8 mouse cellular contexts compared by ENCODE assay signal in the genomic region with DNA sequence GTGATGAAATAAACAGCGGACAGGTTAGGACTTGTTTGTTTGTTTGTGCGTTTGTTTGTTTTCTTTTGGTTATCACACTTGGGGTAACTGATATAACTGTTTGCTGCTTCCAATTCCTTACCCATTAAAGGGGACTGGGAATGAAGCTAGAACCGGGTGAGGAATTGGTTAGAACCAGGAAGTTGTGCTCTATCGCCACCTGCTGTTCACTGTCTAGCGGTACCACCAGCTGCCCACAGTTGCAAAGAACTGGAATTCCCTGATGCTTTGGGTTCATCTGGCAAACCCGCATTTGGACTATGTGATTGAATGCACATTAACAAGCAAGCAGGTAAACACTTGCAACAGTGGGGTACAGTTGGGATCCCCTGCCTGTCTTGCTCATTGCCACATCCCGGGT. TPM values are rescaled to one million over a fixed set of nuclear protein-coding genes. Genes with fewer than 3 reads are reported as not detected.
DNase-seq lines count a peak whose midpoint lies in the region; ATAC-seq and TF ChIP-seq lines count a peak whose summit lies in the region.

No protein-coding gene starts in this region.

- H3K4me3 ChIP-seq in forebrain, embryonic 11.5 days (ENCODE audit: low read depth, low read length) = no peak overlapping the region
- H3K4me3 ChIP-seq in forebrain, embryonic 15.5 days = no peak overlapping the region
- no peak overlapping the region for H3K4me3 ChIP-seq in CH12.LX (replicated peaks in 1 of 3; ENCODE audit: low read depth in 2 of 3, low read length in 2 of 3, poor library complexity in 1 of 3)
- no peak overlapping the region for H3K4me3 ChIP-seq in liver, embryonic 13.5 days (replicated peaks)

- 20% methylated on average over 7 of the region's 7 CpGs for WGBS in forebrain, embryonic 11.5 days
- 24% methylated on average over 7 of the region's 7 CpGs for WGBS in forebrain, embryonic 15.5 days
- 18% methylated on average over 7 of the region's 7 CpGs for WGBS in liver, embryonic 13.5 days (ENCODE audit: insufficient replicate concordance)

- no peak overlapping the region for H3K4me2 ChIP-seq in forebrain, embryonic 11.5 days (ENCODE audit: low read depth, low read length, severe bottlenecking)
- H3K4me2 ChIP-seq in forebrain, embryonic 15.5 days (replicated peaks) = no peak overlapping the region
- H3K4me2 ChIP-seq in CH12.LX (ENCODE audit: insufficient read depth, low read depth, poor library complexity, severe bottlenecking) = peak overlapping the region; percentile 27
- peak overlapping the region; percentile 23; the same call in 1 of the 2 replicates for H3K4me2 ChIP-seq in liver, embryonic 13.5 days

- no peak for TF ChIP-seq EP300 in CH12.LX (IDR thresholded peaks at IDR 0.05; ENCODE audit: low read length)

- no peak for TF ChIP-seq POLR2A in CH12.LX (IDR thresholded peaks at IDR 0.05; ENCODE audit: low read depth, low read length)

- peak; percentile 75 for DNase-seq in forebrain, embryonic 11.5 days (ENCODE audit: low spot score)
- DNase-seq in CH12.LX (ENCODE audit: extremely low read depth) = peak; percentile 58
- peak; percentile 69 to 75 for DNase-seq in cerebellum, adult 18-20 months
- DNase-seq in kidney, adult 9 months = peak; percentile 64
- DNase-seq in liver, embryonic 13.5 days = peak; percentile 44
- peak; percentile 81 to 85 for DNase-seq in right cerebral cortex, adult 2 months (ENCODE audit: low spot score in 2 of 2)

- peaks cover 4% of the 10 kb centered on the region; the same call in 1 of the 2 replicates for H3K9me3 ChIP-seq in forebrain, embryonic 11.5 days (ENCODE audit: control insufficient read depth, low read length)
- H3K9me3 ChIP-seq in forebrain, embryonic 15.5 days = no peaks in the 10 kb centered on the region
- no peaks in the 10 kb centered on the region for H3K9me3 ChIP-seq in CH12.LX (replicated peaks; ENCODE audit: low read length)
- peaks cover 10% of the 10 kb centered on the region; the same call in 1 of the 2 replicates for H3K9me3 ChIP-seq in liver, embryonic 13.5 days (replicated peaks)

- TF ChIP-seq RAD21 in CH12.LX (IDR thresholded peaks at IDR 0.05; ENCODE audit: low read depth, low read length) = peak; percentile 68

- ATAC-seq in forebrain, embryonic 11.5 days (replicated peaks; ENCODE audit: low FRiP score) = no peak
- no peak for ATAC-seq in forebrain, embryonic 15.5 days (replicated peaks)
- peak; percentile 92 for ATAC-seq in frontal cortex, adult (ENCODE audit: low TSS enrichment)
- no peak for ATAC-seq in liver, embryonic 13.5 days (ENCODE audit: low read depth)

- in situ Hi-C loops in CH12.LX (cut with MboI; ENCODE audit: low pct_ligation_motif_present, low pct_unique_long_range_greater_than_20kb, low sequenced_read_pairs) = no loop called here

- no peaks in the 10 kb centered on the region for H3K79me2 ChIP-seq in CH12.LX (replicated peaks; ENCODE audit: control insufficient read depth, extremely low read depth, insufficient read depth, poor library complexity, severe bottlenecking)

- peak; percentile 88 to 90 for TF ChIP-seq CTCF in CH12.LX (conservative IDR thresholded peaks at IDR 0.05 in 1 of 2, IDR thresholded peaks at IDR 0.05 in 1 of 2; ENCODE audit: low read depth in 2 of 2, low read length in 2 of 2)

- dilution Hi-C loops in CH12.LX (cut with MboI; ENCODE audit: extremely low pct_ligation_motif_present, extremely low pct_unique_long_range_greater_than_20kb, low sequenced_read_pairs) = no loop called here

- H3K27me3 ChIP-seq in forebrain, embryonic 11.5 days (ENCODE audit: control insufficient read depth, insufficient read depth, low read length) = no peaks in the 10 kb centered on the region
- no peaks in the 10 kb centered on the region for H3K27me3 ChIP-seq in forebrain, embryonic 15.5 days
- H3K27me3 ChIP-seq in CH12.LX (replicated peaks) = no peaks in the 10 kb centered on the region
- H3K27me3 ChIP-seq in liver, embryonic 13.5 days = no peaks in the 10 kb centered on the region

- no peaks in the 10 kb centered on the region for H3K36me3 ChIP-seq in forebrain, embryonic 11.5 days (ENCODE audit: control insufficient read depth, insufficient read depth, low read length)
- no peaks in the 10 kb centered on the region for H3K36me3 ChIP-seq in forebrain, embryonic 15.5 days
- H3K36me3 ChIP-seq in CH12.LX (replicated peaks in 1 of 2; ENCODE audit: control insufficient read depth in 1 of 2, insufficient read depth in 1 of 2, low read length in 1 of 2) = no peaks in the 10 kb centered on the region
- no peaks in the 10 kb centered on the region for H3K36me3 ChIP-seq in liver, embryonic 13.5 days

- no peaks in the 10 kb centered on the region for H3K4me1 ChIP-seq in forebrain, embryonic 11.5 days (replicated peaks; ENCODE audit: control insufficient read depth, insufficient read depth, low read length)
- H3K4me1 ChIP-seq in forebrain, embryonic 15.5 days = 0 out of 2 replicates have a peak, but pooled peaks cover 3% of the 10 kb centered on the region
- H3K4me1 ChIP-seq in CH12.LX (ENCODE audit: control insufficient read depth in 1 of 2, insufficient read depth in 2 of 2) = peaks cover 0 to 4% of the 10 kb centered on the region in 2 experiments; a peak in 1 of 4 replicates
- peaks cover 10% of the 10 kb centered on the region; the same call in 1 of the 2 replicates for H3K4me1 ChIP-seq in liver, embryonic 13.5 days (replicated peaks)

- H3K9ac ChIP-seq in forebrain, embryonic 11.5 days (ENCODE audit: low read length) = no peak overlapping the region
- no peak overlapping the region for H3K9ac ChIP-seq in forebrain, embryonic 15.5 days (replicated peaks)
- no peak overlapping the region for H3K9ac ChIP-seq in CH12.LX (ENCODE audit: insufficient read depth, low read depth)
- no peak overlapping the region for H3K9ac ChIP-seq in liver, embryonic 13.5 days

- no peak overlapping the region for H3K27ac ChIP-seq in forebrain, embryonic 11.5 days (ENCODE audit: low read depth, low read length)
- no peak overlapping the region for H3K27ac ChIP-seq in forebrain, embryonic 15.5 days (replicated peaks)
- H3K27ac ChIP-seq in CH12.LX (ENCODE audit: insufficient read depth, low read depth) = no peak overlapping the region
- H3K27ac ChIP-seq in liver, embryonic 13.5 days = no peak overlapping the region

TF ChIP-seq in CH12.LX, 34 proteins besides CTCF, POLR2A, EP300 and RAD21:
- no peak for TF ChIP-seq JUND (conservative IDR thresholded peaks at IDR 0.05; ENCODE audit: low read depth, low read length)
- peak; percentile 36; the same call in 1 of the 2 replicates for TF ChIP-seq ZC3H11A (IDR thresholded peaks at IDR 0.05; ENCODE audit: low read depth, low read length)
- peak; percentile 91 for TF ChIP-seq SMC3 (IDR thresholded peaks at IDR 0.05; ENCODE audit: low read depth, low read length)
- peak; percentile 36; the same call in 1 of the 2 replicates for TF ChIP-seq IRF4 (IDR thresholded peaks at IDR 0.05; ENCODE audit: low read depth, low read length)
- no peak for TF ChIP-seq TCF12 (IDR thresholded peaks at IDR 0.05; ENCODE audit: low read depth, low read length)
- peak; percentile 90 for TF ChIP-seq ELF1 (IDR thresholded peaks at IDR 0.05; ENCODE audit: low read depth, low read length)

RNA-seq across cellular contexts. Expression of gene Ccr8, which starts 6.8 kb away (rescaled TPM):
- not detected in 2 replicates for polyA plus RNA-seq in forebrain, embryonic 11.5 days (2014; fragmentation: Nextera tagmentation; extraction: Ambion mirVana)
- polyA plus RNA-seq in forebrain, embryonic 15.5 days (2015; fragmentation: Nextera tagmentation; extraction: Ambion mirVana) = not detected in 2 replicates
- total RNA-seq in CH12.LX (2012; rRNA removed) (not detected in 2 replicates), CH12.LX (2014; rRNA removed) (not detected in 2 replicates)
- polyA plus RNA-seq in CH12.LX (2012; ENCODE audit: insufficient read length, low read depth) = not detected in 2 replicates
- 0.13 TPM in 1 of 2 replicates, not detected in the other for polyA plus RNA-seq in liver, embryonic 13.5 days (2015; fragmentation: Nextera tagmentation; extraction: Ambion mirVana)

RNA-seq across cellular contexts. Expression of gene Slc25a38, which starts 11.5 kb away (rescaled TPM):
- polyA plus RNA-seq in forebrain, embryonic 11.5 days (2014; fragmentation: Nextera tagmentation; extraction: Ambion mirVana) = 33.7 and 38.1 TPM in 2 replicates
- 37.4 and 37.9 TPM in 2 replicates for polyA plus RNA-seq in forebrain, embryonic 15.5 days (2015; fragmentation: Nextera tagmentation; extraction: Ambion mirVana)
- total RNA-seq in CH12.LX (2012; rRNA removed) (20.3 and 25.3 TPM in 2 replicates), CH12.LX (2014; rRNA removed) (22.3 and 24.3 TPM in 2 replicates)
- polyA plus RNA-seq in CH12.LX (2012; ENCODE audit: insufficient read length, low read depth) = 24.4 and 26.1 TPM in 2 replicates
- polyA plus RNA-seq in liver, embryonic 13.5 days (2015; fragmentation: Nextera tagmentation; extraction: Ambion mirVana) = 137 and 138 TPM in 2 replicates

RNA-seq across cellular contexts. Expression of gene Rpsa, which starts 28.8 kb away (rescaled TPM):
- 1,443 and 1,598 TPM in 2 replicates for polyA plus RNA-seq in forebrain, embryonic 11.5 days (2014; fragmentation: Nextera tagmentation; extraction: Ambion mirVana)
- polyA plus RNA-seq in forebrain, embryonic 15.5 days (2015; fragmentation: Nextera tagmentation; extraction: Ambion mirVana) = 997 and 1,035 TPM in 2 replicates
- total RNA-seq in CH12.LX (2012; rRNA removed) (3,568 and 3,991 TPM in 2 replicates), CH12.LX (2014; rRNA removed) (4,012 and 4,053 TPM in 2 replicates)
- 3,250 and 3,563 TPM in 2 replicates for polyA plus RNA-seq in CH12.LX (2012; ENCODE audit: insufficient read length, low read depth)
- polyA plus RNA-seq in liver, embryonic 13.5 days (2015; fragmentation: Nextera tagmentation; extraction: Ambion mirVana) = 1,061 and 1,158 TPM in 2 replicates

RNA-seq across cellular contexts. Expression of gene Cx3cr1, which starts 29.0 kb away (rescaled TPM):
- 3.7 and 3.9 TPM in 2 replicates for polyA plus RNA-seq in forebrain, embryonic 11.5 days (2014; fragmentation: Nextera tagmentation; extraction: Ambion mirVana)
- 6.6 and 6.9 TPM in 2 replicates for polyA plus RNA-seq in forebrain, embryonic 15.5 days (2015; fragmentation: Nextera tagmentation; extraction: Ambion mirVana)
- total RNA-seq in CH12.LX (2012; rRNA removed) (not detected in 2 replicates), CH12.LX (2014; rRNA removed) (not detected in 2 replicates)
- 0.06 and 0.08 TPM in 2 replicates for polyA plus RNA-seq in CH12.LX (2012; ENCODE audit: insufficient read length, low read depth)
- 3.5 and 4.3 TPM in 2 replicates for polyA plus RNA-seq in liver, embryonic 13.5 days (2015; fragmentation: Nextera tagmentation; extraction: Ambion mirVana)

RNA-seq across cellular contexts. Expression of gene Mobp, which starts 50.8 kb away (rescaled TPM):
- 1.9 and 3.2 TPM in 2 replicates for polyA plus RNA-seq in forebrain, embryonic 11.5 days (2014; fragmentation: Nextera tagmentation; extraction: Ambion mirVana)
- 0.17 TPM in 1 of 2 replicates, not detected in the other for polyA plus RNA-seq in forebrain, embryonic 15.5 days (2015; fragmentation: Nextera tagmentation; extraction: Ambion mirVana)
- total RNA-seq in CH12.LX (2012; rRNA removed) (not detected in 2 replicates), CH12.LX (2014; rRNA removed) (not detected in 2 replicates)
- polyA plus RNA-seq in CH12.LX (2012; ENCODE audit: insufficient read length, low read depth) = 0.17 TPM in 1 of 2 replicates, not detected in the other
- polyA plus RNA-seq in liver, embryonic 13.5 days (2015; fragmentation: Nextera tagmentation; extraction: Ambion mirVana) = not detected in 2 replicates

Comparison
In these comparisons a context has a peak if more than half of its experiments do, and no peak if none do; other contexts are left out.
1. H3K4me2 ChIP-seq: peak in CH12.LX (single experiment) and liver, embryonic 13.5 days (single experiment); none in forebrain, embryonic 11.5 days (single experiment) and forebrain, embryonic 15.5 days (single experiment).
2. Peak in every context shown above with its lines, with median percentiles within 50 percentile points of each other: DNase-seq.